Mouse (Mus musculus): ENCODE results near the gene Hemk1.

DNA sequence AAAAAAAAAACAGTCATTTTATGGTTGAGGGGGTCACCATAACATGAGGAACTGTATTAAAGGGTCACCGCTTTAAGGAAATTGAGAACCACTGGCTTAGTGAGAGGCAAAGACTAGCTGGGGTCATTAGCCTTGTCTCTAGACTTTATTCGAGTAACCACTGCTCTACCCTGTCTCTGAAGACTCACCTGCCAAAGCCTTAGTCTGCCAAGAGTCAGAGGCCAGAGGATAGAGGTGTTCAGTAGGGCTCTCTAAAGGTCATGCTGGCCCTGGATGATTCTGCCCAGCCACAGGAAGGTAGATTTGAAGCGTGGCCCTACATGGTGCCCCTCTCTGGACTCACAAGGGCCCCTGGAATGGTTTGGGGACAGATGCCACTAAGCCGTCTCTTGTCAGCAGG is 33.1 kb downstream of the Hemk1 start:
- no peak for TF ChIP-seq CTCF (IDR thresholded peaks at IDR 0.05; ENCODE audit: insufficient read depth, low read depth, low read length)
- TF ChIP-seq POLR2A (IDR thresholded peaks at IDR 0.05; ENCODE audit: insufficient read depth, low read depth, low read length) = no peak
